Mouse (Mus musculus) cerebellum, postnatal 36 days (tissue): Measurements from ENCODE around the gene 2310033P09Rik.

Experiments
- DNase-seq, 2 experiments: peaks; one replicate each; pipeline ENCODE4 v3.0.0; 2021 to 2022; ENCODE audit warnings: mixed read lengths in 2 of 2

Gene 2310033P09Rik

GRCm38 (mm10) chr11:59230144-59230760, 22.1 kb downstream of the 2310033P09Rik start:
- peak; percentile 70 to 75 for DNase-seq

DNA sequence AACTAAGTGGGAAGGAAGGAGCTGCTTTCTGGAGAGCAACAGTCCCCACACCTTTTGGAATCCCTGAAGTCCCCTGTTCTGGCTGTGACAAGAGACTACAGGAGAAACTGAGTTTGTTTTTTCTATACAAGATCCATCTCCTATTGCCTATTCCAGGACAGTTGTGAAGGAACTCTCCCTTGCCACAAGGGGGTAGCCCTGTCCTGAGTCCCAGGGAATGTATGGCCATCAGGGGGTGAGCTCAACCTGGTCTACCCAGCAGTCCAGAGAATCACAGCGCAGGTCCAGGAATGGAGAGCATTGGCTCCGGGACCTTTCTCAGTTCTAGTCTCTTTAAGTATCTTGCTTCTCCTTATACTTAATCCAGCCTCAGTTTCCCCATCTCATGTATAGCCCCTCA, 24.7 kb downstream of the 2310033P09Rik start:
- no peak for DNase-seq

- peak; percentile 83 to 85 for DNase-seq
These were observed 30.7 kb downstream of the 2310033P09Rik start for GRCm38 (mm10) chr11:59238525-59239427.

DNA sequence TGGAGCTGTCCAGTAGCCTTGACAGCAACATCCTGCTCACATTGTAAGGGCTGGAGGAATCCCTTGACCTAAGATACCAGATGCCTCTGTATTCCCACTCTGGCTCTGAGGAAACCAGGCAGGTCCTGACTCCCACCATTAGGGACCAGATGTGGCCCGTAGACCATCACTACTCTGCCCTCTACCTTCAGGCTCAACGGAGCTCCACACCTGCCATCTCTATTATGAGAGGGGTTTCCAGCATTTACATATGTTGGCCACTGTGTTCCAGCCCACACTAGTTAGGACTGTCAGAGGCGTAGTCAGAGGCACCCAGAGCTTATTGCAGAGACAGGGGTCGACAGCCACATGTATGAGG, 31.3 kb downstream of the 2310033P09Rik start:
- no peak for DNase-seq

DNA sequence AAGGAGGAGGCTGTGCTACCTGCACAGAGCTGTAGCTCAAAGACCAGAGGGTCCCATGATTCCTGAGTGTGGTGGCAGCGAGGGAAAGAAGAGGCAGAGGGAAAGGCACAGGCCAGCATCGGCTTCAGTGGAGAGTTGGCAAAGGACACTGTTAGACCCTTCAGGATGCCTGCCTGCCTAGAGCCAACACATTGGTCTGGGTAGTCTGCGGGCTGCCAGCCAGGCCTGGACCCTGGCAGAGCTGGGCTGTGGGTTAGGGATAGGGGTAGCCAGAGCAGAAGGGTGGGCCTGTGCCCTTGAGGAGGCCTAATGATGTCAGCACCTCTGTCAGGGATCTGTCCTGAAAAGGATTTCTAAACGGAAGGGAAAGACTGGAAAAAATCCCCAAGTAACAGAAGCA, 31.7 kb downstream of the 2310033P09Rik start:
- no peak for DNase-seq

DNA sequence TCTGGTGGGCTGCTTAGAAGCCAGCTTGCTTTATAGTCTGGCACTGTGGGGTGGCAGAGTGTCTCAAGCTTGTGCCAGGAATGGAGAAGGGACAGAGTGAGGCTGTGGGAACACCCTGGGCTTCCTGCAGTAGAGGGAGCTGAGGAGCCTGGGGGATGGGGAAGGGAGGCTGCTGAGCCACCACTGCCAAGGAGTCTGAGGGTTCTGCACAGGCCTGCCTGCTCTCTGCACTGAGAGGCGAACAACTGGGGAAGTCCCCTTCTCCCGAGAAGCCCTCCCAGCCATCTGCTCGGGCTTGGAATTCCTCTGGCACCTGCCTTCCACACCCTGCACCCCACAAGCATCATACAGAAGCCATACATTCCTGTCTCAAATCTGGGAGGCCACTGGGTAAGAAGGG, 33.7 kb downstream of the 2310033P09Rik start:
- DNase-seq: no peak

GRCm38 (mm10) chr11:59243856-59244255, 35.7 kb downstream of the 2310033P09Rik start:
- no peak for DNase-seq

GRCm38 (mm10) chr11:59248101-59248500, 40.0 kb downstream of the 2310033P09Rik start:
- no peak for DNase-seq

DNA sequence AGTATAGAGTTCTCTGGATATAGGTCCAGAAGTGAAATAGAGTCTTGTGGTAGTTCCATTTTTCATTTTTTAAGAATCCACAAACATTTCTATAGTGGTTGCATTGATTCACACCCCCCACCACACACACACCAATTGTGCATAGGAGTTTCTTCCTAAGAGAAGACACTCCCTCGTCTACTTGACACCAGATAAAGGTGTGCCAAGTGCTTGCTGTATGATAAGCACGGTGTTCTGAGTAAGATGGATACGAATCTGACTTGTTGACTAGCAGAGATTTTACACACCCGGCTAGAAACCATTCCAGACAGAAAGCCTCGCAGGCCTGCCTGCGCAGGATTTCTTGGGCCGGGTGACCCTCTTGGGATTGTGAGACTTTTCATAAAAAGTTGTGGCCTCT, 51.5 kb downstream of the 2310033P09Rik start:
- DNase-seq: no peak
